Mouse (Mus musculus) right cerebral cortex, adult 18-20 months (tissue): ENCODE measurements at regions not wholly inside any gene's neighbourhood (a gene's known extent, or its start where the extent isn't known, plus 50 kb on each side); places are given as distances from the start of the nearest gene placed in this dataset.
A peak's percentile ranks its signal among the peaks of the same experiment; 100 is the strongest.

ENCODE experiments used
- DNase-seq: peaks from one replicate; pipeline ENCODE4 v3.0.0; 2022; ENCODE audit warnings: mixed read lengths

GRCm38 (mm10) chr6:100381046-100381445 lies 93.8 kb upstream of the Rybp start:
- no peak for DNase-seq

- DNase-seq: no peak
Observed at GRCm38 (mm10) chr6:100380536-100380935, 93.3 kb upstream of the Rybp start.

- no peak for DNase-seq
Observed at GRCm38 (mm10) chr6:100379792-100380191, 92.5 kb upstream of the Rybp start.

GRCm38 (mm10) chr6:100378533-100378874 lies 91.2 kb upstream of the Rybp start:
- no peak for DNase-seq

GRCm38 (mm10) chr6:100377828-100378532 lies 90.7 kb upstream of the Rybp start:
- no peak for DNase-seq

- DNase-seq: no peak
Observed at GRCm38 (mm10) chr6:100376656-100377055, 89.4 kb upstream of the Rybp start.

GRCm38 (mm10) chr6:100370828-100371227 lies 83.5 kb upstream of the Rybp start:
- DNase-seq: no peak

GRCm38 (mm10) chr6:100370358-100370757 lies 83.1 kb upstream of the Rybp start:
- DNase-seq: no peak

GRCm38 (mm10) chr6:100366231-100366630 lies 78.9 kb upstream of the Rybp start:
- no peak for DNase-seq

GRCm38 (mm10) chr6:100365791-100366190 lies 78.5 kb upstream of the Rybp start:
- DNase-seq: no peak

GRCm38 (mm10) chr6:100363683-100364082 lies 76.4 kb upstream of the Rybp start:
- DNase-seq: peak; percentile 83

- DNase-seq: no peak
Observed at GRCm38 (mm10) chr6:100356617-100357399, 69.5 kb upstream of the Rybp start.

- DNase-seq: no peak
Observed at GRCm38 (mm10) chr6:100355858-100356257, 68.6 kb upstream of the Rybp start.

- no peak for DNase-seq
Observed at GRCm38 (mm10) chr6:100347481-100347880, 60.2 kb upstream of the Rybp start.

- DNase-seq: no peak
Observed at GRCm38 (mm10) chr6:100345073-100345472, 57.8 kb upstream of the Rybp start.

GRCm38 (mm10) chr6:100341305-100342290 lies 54.3 kb upstream of the Rybp start:
- DNase-seq: no peak

- DNase-seq: no peak
Observed at GRCm38 (mm10) chr6:100338291-100338690, 51.0 kb upstream of the Rybp start.
